Mouse (Mus musculus) embryonic fibroblast, embryonic 13.5 days (primary cell): ENCODE results near the gene Msantd2.

Experiments
- CTCF ChIP-seq: IDR thresholded peaks from 2 replicates; pipeline ENCODE4 v1.5.1; 2011; ENCODE audit warnings: mild to moderate bottlenecking, control low read depth, low read length, moderate library complexity, borderline replicate concordance; ENCODE audit not compliant: insufficient read depth
- POLR2A ChIP-seq: IDR thresholded peaks from 2 replicates; pipeline ENCODE4 v1.6.1; 2011; ENCODE audit warnings: low read depth, mild to moderate bottlenecking, control low read depth, low read length, moderate library complexity

DNA sequence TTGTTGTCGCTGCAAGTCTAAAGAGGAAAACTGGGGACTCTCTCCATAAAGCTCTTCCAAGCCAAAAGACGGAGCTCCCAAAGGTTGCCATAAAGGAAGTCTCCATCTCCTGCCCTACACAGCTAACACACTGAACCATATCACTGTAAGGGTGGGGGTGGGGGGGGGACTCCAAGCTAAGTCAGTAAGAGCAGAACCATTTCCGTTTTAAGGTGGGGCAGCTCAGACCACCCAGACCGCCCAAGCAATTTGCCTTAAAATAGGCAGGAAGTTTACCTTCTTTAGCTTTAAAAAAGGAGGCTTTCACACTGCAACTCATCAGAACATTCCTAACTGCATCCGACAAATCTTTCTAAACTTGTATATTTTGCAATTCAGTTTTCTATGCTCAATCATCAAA, 4.0 kb upstream of the Msantd2 start:
- TF ChIP-seq POLR2A = no peak
- TF ChIP-seq CTCF = no peak
